Mouse (Mus musculus): ENCODE data around the gene Chdh.

Gene Chdh

DNA sequence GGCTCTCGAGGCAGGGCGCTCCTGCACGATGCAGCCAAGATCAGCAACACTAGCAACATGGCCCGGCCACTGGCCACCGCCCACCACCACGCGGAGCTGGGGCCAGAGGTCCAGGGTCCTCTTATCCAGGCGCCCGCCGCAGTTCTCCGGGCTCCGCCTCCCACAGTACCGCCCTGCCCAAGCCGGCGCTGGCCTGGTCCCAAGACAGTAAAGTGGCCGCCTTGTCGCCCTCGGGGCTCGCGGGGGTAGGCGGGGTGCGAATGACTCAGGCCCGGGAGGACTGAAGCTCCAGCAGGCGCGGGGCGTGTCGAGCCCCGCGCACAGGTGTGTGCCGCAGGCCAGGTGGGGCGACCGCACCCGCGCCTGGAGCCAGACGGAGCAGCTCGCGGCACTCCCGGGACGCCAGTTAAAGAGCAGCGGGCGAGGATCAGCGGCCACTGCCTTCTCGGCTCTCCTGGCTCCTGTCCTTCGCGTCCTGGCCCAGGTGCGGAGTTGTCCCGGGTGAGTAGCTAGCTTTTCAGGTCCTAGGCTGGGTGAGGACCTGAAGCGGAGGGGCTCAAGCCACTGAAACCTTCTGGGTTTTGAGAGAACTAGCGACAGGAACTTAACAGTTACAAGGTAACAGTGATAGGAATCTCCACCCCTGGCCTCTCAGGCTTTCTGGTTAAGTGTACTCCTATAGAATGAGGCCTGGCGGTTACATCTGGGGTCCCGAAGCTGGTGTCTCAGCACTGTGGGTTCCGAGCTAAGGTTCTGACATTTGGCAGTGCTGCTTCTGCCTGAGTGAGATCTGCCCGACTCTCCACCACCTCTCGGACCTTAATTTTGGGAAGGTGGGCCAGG, at the start of gene Chdh, which contains the start of gene Il17rb:
TSS of gene Chdh (plus strand) at position 291 of the 843 bp plus-strand sequence.
TSS of gene Il17rb (minus strand) at position 164 of the 843 bp plus-strand sequence.
- DNase-seq (ENCODE audit: low read depth) = no peak

- no peak for DNase-seq (ENCODE audit: low read depth)
Observed at GRCm38 (mm10) chr14:29967611-29968010, 41.2 kb upstream of the Chdh start.

GRCm38 (mm10) chr14:29968075-29968821, 40.6 kb upstream of the Chdh start, which contains the start of gene Selenok:
Selenok (plus strand) TSS chr14:29968308.
- DNase-seq (ENCODE audit: low read depth) = peak; percentile 99

GRCm38 (mm10) chr14:29971446-29971845, 37.4 kb upstream of the Chdh start:
- no peak for DNase-seq (ENCODE audit: low read depth)

- no peak for DNase-seq (ENCODE audit: low read depth)
Observed at GRCm38 (mm10) chr14:29971993-29972392, 36.8 kb upstream of the Chdh start.

DNA sequence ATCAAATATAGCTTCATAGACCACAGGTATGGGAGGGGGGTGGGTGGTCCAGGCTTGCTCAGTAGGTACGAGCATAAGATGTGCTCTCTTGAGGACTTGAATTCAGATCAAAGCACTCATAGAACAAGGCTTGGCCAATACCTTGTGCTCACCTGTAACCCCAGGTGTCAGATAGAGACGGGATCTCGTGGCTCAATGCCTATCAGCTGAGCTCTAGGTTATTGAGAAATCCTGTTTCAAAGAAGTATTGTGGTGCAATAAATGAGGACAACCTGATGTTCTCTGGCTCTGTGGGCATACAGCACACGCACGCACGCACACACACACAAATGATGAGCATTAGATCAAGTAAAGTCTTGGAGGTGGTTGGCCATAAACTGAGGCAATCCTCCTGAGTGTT, 31.9 kb upstream of the Chdh start:
- DNase-seq (ENCODE audit: low read depth) = no peak

- DNase-seq (ENCODE audit: low read depth) = peak; percentile 95
Observed at GRCm38 (mm10) chr14:29978254-29979204, 30.3 kb upstream of the Chdh start, which contains the start of gene Actr8. Actr8 (plus strand) TSS chr14:29978337.

GRCm38 (mm10) chr14:29980447-29981205, 28.2 kb upstream of the Chdh start:
- DNase-seq (ENCODE audit: low read depth) = peak; percentile 68

- DNase-seq (ENCODE audit: low read depth) = no peak
Observed at GRCm38 (mm10) chr14:29986096-29986495, 22.7 kb upstream of the Chdh start.

- no peak for DNase-seq (ENCODE audit: low read depth)
Observed at GRCm38 (mm10) chr14:29987276-29987675, 21.5 kb upstream of the Chdh start.

DNA sequence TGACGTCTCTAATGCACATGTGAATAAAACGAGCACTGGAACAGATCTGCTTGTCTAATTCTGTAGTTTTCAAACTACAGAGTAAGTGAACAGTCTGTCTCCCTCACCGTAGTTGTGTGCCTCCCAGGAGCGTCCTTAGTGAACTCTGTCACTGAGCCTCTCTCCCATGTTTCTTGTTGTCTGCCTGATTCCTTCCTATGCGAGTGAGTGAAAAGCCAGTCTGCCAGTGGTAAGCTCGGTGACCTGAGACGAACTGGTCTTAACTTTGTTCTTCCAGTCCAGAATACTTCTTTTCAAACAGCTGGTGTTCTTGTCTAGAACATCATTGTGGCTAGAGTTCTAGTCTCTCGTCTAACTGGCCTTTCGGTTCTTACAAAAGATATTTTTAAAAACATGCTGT, 21.1 kb upstream of the Chdh start:
- DNase-seq (ENCODE audit: low read depth) = no peak

GRCm38 (mm10) chr14:29988337-29988736, 20.5 kb upstream of the Chdh start:
- DNase-seq (ENCODE audit: low read depth) = no peak

- DNase-seq (ENCODE audit: low read depth) = no peak
Observed at GRCm38 (mm10) chr14:29994976-29995375, 13.8 kb upstream of the Chdh start.

- no peak for DNase-seq (ENCODE audit: low read depth)
Observed at GRCm38 (mm10) chr14:29996000-29996751, 12.6 kb upstream of the Chdh start.

DNA sequence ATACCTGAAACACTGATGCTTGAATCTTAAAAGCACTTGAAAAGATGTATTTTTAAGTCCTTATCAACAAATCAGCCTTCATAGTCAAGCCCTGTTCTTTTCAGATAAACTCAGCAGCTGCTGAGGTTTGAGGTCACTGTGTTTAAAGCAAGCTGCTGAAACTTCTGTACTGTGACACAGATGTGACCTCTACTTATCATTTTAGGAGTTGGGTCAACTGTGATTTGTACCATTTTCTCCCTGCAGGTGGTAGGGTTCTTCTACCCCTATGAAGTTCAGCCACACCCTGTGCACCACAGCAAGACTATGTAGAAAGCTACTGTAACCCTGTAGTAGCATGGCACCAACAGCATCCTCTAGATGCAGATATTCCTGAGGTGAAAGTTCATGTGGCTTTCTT, 11.5 kb upstream of the Chdh start:
- DNase-seq (ENCODE audit: low read depth) = no peak

GRCm38 (mm10) chr14:29998747-29999474, 9.9 kb upstream of the Chdh start:
- DNase-seq (ENCODE audit: low read depth) = no peak

- no peak for DNase-seq (ENCODE audit: low read depth)
Observed at GRCm38 (mm10) chr14:29999475-29999811, 9.4 kb upstream of the Chdh start.

DNA sequence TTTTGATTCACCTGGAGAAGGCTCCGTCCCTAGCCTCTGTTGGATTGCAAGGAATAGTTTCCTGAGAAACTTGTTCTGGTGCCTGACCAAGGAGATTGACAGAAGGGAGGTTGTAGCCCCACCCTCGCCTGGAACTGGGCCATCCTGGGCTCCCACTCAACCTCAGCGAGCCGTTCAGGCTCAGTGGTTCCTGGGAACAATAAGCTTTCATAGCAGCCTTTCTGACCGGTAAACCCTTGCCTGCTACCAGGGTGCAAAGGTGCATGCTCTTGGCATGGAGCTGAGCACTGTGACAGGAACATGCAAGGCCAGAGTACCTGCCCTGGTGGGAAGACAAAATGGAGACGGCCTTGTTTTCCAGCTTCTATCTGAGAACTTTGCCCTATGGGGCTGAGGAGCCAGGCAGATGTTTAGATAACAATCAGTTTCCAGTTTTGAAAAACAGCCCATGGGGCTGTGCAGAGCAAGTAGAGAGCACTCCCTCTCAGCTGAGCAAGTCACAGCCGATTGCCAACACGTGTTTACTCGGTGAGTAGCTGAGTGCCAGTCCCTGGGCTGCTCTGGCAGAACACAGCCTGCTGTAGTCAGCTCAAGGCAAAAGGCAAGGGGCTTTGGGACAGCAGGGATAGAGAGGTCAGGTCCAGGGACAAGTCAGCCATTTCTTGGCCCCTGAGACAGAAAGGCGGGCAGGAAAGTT, 1.2 kb downstream of the Chdh start:
- DNase-seq (ENCODE audit: low read depth) = no peak
